Mouse (Mus musculus) megakaryocyte, adult 5-6 weeks (primary cell): ENCODE results near the gene Vwa1. TPM values are rescaled to one million over a fixed set of nuclear protein-coding genes. Genes with fewer than 3 reads are reported as not detected.
A peak's percentile ranks its signal among the peaks of the same experiment; 100 is the strongest.
"Not testable (repeated sequence)": the region's sequence is repeated elsewhere in the genome, so short reads cannot be mapped to it uniquely, and the experiment has no call there.

Source experiments
- ATAC-seq: 2 replicates; pipeline ENCODE4 v1.8.0; 2016; ENCODE audit warnings: mild to moderate bottlenecking, inconsistent platforms; ENCODE audit not compliant: poor library complexity, severe bottlenecking
- total RNA-seq, 2 experiments: library from RNA; stranded (forward) in 1 of 2; stranded (reverse) in 1 of 2; fragments of 153-499, 151-499 nt in 1 of 2; fragments of 221-1000, 200-1000 nt in 1 of 2; gene quantifications; 2 replicates each; pipeline versions ENCODE4 v1.2.3 to v1.2.4; 2015 to 2017

The Vwa1 gene
- total RNA-seq, 2 experiments from 2014 or later: not detected

DNA sequence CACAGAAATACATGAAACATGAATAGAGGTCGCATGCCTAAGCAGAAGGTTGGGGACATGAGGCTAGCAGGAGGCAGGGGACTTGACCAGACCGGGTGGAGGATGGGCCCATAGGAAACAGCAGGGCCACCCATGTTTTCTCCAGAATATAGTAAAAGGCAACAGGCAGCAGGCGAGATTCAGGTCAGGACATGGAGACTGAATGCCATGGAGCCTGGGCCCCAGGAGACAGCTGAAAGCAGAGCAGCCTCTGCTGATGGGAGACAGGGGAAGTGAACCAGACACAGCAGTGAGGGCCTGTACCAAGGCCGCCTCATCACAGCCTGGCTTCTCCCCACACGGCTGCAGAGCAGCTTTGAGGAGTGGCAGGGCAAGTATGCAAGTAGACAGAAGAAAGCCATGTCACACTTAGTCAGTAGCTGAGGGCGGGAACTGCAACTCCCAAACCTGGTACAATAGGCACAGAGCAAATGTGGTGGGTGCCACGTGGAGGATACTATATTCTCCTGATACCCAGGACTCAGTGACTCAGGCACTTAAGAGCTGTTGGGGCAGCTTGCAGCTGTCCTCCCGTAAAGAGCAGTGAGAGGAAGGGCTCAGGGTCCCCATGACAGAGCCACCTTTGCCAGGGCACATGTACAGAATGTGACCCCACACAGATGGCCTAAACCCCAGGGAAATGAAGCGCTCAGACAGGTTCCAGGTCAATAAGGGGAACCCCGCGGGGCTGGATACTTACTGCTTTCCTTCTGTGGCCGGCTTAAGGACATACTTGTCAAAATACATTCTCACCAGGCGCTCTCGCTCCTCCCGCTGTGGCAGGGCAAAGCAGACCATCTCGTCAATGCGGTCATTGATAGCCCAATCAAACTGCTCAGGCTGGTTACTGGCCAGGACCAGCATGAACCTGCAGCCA lies 27.7 kb downstream of the Vwa1 start:
- ATAC-seq: no peak

DNA sequence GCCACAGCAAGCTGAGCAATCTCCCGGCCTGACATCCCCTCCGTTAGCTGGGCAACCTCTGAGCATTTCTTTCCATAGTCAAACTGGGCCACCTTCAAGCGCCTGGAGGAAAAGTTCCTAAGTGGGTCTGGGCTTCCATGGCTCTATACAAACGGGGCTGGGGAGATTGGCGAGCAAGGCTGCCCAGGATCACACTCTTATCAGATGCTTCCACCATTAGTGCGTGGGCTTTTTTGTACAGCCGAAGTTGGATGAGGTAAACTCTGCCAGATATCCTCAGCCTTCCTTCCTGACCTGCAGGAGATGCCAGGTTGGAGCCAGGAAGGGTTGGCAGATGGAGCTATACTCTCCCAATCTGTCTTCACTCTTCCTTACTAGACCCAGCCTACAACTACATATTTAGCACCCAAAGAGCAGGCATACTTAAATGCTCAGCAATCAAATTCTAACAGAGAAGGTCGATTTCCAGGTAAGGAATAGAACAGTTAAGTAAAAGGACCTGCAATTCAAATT lies 28.4 kb downstream of the Vwa1 start:
- ATAC-seq: no peak

DNA sequence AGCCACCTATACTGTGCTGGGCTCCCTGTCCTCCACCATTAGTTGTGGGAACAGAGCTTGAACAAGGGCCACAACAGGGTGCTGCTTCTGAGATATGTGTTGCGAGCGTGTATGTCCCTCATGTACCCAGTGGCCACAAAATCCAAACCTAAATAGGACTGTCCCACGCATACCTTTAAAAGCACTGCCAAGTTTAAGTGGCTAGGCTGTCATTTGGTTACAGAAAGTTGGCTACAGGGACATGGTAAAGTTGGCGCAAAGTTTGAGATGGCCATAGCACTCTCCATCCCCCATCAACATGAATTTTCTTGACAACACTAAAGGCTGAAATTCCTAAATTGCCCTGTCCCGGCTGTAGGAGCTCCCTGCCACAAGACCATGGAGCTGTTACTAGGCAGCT lies 29.4 kb downstream of the Vwa1 start:
- no peak for ATAC-seq

DNA sequence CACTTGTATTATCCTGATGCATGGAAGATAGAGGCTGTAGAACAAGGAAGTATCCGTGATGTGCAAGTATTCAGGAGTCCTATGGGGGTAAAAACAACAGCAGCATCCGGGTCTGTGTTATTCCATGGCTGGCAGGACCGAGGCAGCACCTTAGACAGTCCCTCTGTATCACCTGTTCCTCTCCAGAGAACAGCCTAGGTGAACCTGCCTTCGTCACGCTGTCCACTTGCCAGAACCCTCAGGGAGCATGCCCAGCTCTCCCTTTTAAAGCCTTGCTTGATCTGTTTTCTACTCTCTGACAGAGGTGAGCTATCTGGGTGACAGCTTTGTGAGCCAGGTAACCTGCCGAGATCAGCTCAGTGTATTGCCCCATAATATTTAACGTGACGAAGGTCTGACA lies 30.0 kb downstream of the Vwa1 start:
- no peak for ATAC-seq

DNA sequence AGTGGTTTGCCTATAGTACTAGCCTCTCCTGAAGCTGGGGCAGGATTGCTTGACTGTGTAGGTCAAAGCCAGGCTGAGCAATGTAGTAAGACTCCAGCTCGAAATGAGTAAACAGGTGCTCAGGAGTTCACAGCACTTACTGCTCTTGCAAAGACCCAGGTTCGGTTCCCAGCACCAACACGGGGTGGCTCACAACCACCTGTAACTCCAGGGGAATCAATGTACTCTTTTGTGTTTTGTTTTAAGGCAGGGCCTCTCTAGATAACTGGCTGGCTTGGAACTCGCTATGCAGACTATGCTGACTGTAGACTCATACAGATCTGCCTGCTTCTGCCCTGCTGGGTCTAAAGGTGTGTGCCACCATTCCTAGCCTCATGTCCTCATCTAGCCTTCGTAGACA lies 31.8 kb downstream of the Vwa1 start:
- ATAC-seq: no peak

DNA sequence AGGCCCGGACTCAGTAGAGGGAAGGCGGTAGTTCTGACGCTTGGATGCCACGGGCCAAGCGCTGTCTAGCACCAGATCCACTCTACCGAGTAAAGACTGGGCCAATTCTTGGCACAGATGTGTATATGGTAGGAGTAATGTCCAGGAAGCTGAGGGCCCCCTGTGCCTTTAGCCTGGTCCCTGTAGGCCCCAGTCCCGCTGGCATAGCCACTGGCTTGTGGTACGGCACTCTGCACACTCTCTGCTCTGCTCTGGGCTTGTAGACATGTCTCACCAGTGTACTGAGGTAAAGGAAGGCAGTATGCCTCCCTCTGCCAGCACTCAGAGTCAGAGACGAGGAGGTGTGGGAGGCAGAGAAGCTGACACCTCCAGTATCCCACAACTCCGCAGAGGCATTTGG lies 33.8 kb downstream of the Vwa1 start:
- not testable (repeated sequence) for ATAC-seq

DNA sequence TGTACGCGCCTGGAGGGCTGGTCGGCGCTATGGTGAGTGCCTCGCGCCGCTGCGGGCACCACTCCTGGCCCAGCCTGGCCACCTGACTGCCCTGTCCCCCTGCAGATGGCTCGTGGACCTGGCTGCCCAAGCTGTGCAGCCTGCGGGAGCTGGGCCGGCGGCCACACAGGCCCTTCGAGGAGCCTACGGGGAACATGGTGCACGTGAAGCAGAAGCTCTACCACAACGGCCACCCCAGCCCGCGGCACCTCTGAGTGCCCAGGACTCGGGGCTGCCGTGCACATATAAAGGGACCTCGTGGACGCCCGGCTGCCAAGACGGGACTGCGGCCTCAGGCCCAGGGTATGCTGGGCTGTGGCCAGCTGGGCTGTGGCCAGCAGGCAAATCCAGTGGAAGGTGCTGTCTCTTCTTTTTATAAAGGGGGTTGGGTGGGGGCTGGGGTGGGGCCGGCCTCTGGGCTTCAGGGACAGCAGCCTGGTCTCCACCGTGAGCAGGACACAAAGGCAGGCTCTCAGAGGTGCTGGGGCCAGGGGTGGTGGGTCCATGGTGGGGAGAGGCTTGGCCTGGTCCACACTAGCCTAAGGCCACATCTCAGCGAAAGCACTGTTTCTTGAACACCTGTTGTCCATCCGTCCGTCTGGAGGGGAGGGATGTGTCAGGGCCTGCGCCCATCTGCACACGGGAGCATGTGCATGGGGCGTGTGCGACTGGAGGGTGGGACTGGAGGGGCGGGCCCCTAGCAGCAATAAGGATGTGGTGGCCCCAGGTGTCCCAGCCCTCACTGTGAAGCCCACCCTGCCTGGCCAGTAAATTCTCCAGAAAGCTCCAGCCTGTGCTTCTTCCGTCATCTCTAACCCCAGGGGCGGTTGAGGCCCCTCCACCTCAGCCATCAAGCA lies 34.5 kb downstream of the Vwa1 start:
- no peak for ATAC-seq

DNA sequence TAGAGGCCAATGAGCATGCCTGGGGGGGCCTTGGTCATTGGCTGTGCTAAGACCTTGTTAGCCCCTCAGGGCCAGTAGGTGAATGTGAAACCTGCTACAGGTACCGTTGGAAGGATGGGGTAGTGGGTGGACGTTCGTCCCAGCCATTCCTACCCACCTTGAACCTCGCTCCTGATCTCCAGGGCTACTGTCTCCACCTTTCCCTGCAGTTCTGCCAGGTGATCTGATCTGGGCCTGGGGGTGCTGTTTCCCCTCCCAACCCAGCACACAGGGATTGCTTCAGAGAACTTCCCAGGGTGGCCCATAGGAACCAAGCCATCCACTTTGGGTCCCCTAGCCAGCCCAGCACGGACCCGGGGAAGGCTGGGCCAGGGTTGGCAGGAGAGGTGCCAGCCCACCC lies 35.3 kb downstream of the Vwa1 start:
- no peak for ATAC-seq

DNA sequence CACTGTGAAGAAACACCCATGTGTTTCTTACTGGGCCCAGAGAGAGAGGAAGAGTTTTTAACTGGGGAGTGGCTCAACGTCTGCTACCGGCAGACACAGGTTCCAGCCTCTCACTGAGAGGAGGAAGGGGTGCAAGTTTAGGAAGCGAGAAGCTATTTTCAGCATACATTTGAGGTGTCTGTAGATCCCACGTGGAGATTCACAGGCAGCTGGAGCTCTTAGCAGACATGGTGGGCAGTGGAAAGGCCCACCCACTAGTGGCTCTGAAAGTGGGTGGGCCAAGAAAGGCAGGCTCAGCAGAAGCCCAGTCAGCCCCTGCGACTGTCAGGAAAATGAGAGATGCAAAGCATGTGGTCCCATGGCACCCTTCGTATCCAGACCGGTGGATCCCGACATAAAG lies 36.2 kb downstream of the Vwa1 start:
- ATAC-seq: no peak

DNA sequence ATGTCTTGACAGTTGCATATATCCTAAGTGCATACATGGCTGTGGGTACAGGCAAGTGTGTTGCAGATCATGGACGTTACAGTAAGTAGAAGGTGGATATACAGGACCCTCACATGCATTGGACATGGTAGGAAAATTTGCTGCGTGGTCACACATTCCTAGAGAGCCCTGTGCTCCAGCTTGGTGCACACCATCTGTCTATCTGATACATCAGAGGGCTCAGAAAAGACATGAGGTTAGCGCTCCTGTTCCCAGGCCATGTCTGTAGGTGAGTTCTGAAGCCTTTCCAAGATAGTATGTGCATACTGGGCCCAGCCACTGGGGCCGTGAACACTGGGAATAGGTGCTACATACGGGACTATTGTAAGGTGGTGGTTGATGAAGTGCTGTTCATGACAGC lies 38.1 kb downstream of the Vwa1 start:
- no peak for ATAC-seq

DNA sequence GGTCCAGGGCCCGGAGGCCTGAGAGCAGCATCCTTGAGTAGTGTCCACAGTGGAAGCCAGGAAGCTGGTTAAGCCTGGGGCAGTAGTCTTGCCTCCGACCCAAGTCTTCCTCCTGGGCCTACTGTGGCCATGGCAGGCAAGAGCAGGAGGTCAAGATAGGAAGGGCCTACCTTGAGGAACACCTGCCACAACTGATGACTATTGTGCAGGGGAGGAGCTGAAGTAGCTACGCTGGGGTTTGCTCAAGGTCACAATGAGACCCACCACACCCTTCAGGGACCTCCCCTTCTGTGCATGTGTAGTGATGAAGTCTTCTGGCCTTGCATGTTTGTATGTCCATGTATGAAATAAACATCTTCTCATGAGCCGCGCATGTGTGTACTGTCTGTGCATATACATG lies 38.7 kb downstream of the Vwa1 start:
- ATAC-seq: no peak

DNA sequence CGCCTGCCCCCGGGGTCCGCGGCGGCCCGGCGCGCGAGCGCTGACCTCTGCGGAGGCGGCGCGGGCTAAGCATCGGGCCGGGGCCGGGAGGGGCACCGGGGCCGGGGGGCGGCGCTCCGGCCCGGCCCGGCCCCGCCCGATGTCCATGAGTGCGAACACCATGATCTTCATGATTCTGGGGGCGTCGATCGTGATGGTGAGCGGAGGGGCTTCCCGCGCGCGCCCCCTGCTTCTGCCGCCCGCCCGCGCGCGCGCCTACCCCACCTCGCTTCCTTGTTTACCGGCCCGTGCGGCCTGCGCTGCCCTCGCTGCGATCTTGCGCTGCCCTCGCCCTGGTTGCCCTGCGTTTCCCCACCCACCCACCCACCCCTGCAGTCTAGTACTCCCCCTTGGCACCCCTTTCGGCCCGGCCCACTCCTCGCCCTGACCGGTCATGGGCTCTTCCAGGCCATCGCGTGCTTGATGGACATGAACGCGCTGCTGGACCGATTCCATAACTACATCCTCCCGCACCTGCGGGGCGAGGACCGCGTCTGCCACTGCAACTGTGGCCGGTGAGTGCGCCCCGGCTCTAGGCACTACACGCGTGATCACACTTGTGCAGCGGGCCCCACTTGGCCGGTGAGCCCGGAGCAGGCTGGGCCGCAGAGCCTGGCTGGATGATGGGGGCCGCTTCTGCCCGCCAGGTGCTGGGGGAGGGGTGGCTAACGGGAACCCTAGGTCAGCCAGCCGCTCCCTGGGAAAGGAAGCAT lies 39.4 kb downstream of the Vwa1 start:
- 0 out of 2 replicates have a peak, but pooled peaks have one; percentile 5 for ATAC-seq

DNA sequence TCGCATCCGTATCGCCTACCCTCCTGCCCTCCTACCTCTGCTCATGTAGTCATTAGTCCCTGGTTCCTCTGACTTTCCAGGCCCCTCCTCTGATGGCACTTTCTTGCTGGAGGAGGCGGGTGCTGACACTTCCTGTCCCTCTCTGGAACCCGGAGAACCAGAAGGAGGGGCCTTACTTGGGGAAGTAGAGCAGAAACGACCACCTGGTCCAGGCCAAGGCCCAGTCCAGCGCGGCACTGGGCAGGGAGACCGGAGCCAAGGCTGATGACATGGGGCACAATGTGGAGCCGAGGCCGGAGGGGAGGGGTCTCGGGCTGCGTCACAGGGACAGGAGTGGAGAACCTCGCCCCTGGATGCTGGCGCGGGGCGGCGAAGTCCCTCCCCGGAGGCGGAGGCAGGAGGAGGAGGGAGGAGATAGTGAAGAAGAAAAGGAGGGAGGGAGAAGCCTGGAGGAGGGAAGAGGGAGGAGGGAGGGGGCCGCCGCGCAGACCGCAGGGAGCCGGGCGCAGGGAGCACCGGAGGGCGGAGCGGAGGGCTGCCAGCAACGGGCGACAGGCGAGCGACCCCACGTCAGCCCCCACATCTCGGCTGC lies 40.1 kb downstream of the Vwa1 start, which contains the start of gene Tmem240:
Gene Tmem240, plus strand, starts transcription at position 451 of the 592 bp plus-strand sequence.
- peak; percentile 89 for ATAC-seq

DNA sequence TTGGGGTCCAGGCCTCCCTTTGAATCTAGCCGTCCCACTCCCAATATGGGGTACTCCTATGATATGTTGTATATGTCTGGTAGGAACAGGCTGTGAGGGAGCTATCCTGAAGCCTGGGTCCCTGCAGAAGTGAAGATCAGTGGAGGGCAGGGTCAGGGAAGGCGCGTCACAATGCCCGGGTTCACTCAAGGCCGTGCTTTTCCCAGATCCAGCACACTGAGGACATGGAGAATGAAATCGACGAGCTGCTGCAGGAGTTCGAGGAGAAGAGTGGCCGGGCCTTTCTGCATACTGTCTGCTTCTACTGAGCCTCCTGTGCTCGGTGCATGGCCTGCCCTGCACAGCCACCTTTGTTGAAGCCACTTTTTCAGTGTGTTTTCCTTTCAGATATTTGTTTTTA lies 41.2 kb downstream of the Vwa1 start:
- ATAC-seq: no peak

DNA sequence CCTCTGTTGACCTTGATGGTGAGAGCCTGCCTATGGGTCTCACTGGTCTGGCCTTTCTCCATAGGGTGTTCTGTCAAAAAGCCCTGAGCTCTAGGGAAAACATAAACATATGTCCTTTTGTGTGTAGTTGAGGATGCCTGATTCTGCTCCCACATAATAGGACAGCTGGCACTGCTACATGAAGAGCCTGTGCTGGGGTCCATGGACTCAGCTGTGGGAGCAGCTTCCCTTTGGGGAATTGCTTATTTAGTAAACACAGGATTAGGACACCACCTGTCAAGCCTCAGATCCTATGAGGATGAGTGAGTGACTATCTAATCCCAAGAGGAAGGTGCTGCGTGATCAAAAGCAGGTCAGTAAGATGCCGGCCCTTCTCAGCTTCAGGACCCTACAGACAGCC lies 46.5 kb downstream of the Vwa1 start:
- no peak for ATAC-seq

DNA sequence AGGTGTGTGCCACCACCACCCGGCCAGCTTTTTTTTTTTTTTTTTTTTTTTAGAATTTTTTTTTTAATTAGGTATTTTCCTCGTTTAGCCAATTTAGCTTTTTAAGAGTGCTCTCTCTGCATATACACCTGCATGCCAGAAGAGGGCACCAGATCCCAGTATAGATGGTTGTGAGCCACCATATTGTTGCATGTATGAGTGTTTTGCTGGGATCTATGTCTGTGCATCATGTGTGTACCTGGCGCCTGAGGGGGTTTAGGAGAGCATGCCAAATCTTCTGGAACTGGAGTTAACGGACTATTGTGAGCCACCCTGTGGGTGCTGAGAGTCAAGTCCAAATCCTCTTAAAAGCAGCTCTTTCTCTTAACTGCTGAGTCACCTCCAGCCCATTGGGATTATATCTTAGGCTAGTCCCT lies 52.8 kb downstream of the Vwa1 start:
- ATAC-seq: peak; percentile 60
